Mouse (Mus musculus) liver, postnatal 0 days (tissue): ENCODE results near the gene Sertad3.

Experiments
- CTCF ChIP-seq: sonication (generic); IDR thresholded peaks from 2 replicates; pipeline ENCODE4 v1.5.1; 2016; ENCODE audit warnings: antibody characterized with exemption, low read depth
- EP300 ChIP-seq: IDR thresholded peaks from 2 replicates; pipeline ENCODE4 v1.6.1; 2016; ENCODE audit warnings: antibody characterized with exemption, low read depth, mild to moderate bottlenecking

- TF ChIP-seq CTCF, result no peak
- TF ChIP-seq EP300, result no peak
These were observed 15.0 kb upstream of the Sertad3 start for GRCm38 (mm10) chr7:27458614-27459013.
